Mouse (Mus musculus) kidney, postnatal 0 days (tissue): Measurements from ENCODE around the gene Lpar5. TPM values are rescaled to one million over a fixed set of nuclear protein-coding genes. Genes with fewer than 3 reads are reported as not detected.

Source experiments
- ATAC-seq: fragments of 200-750 bp; cut with Nextera tagmentation; replicated peaks from 2 replicates; pipeline ENCODE4 v1.8.0; 2017; ENCODE audit warnings: low read depth, moderate number of reproducible peaks, moderate TSS enrichment, moderate library complexity; ENCODE audit not compliant: low FRiP score
- DNase-seq: peaks from one replicate; pipeline ENCODE4 v3.0.0-alpha.2; 2016; ENCODE audit warnings: low spot score
- H3K27ac ChIP-seq: fragments of 300-500 bp; sonication (generic); 2 replicates; pipeline ENCODE4 v1.5.1; 2014; ENCODE audit warnings: mild to moderate bottlenecking
- H3K27me3 ChIP-seq: fragments of 300-500 bp; sonication (generic); 2 replicates; pipeline ENCODE4 v1.6.1; 2014; ENCODE audit warnings: low read length, mixed read lengths; ENCODE audit not compliant: insufficient read depth
- H3K36me3 ChIP-seq: fragments of 300-500 bp; sonication (generic); 2 replicates; pipeline ENCODE4 v1.6.1; 2014; ENCODE audit warnings: low read length, mixed read lengths; ENCODE audit not compliant: insufficient read depth
- H3K4me1 ChIP-seq: fragments of 300-500 bp; sonication (generic); replicated peaks from 2 replicates; pipeline ENCODE4 v1.6.1; 2014; ENCODE audit warnings: antibody characterized with exemption, low read length, mixed read lengths; ENCODE audit not compliant: insufficient read depth
- H3K4me2 ChIP-seq: fragments of 300-500 bp; sonication (generic); 2 replicates; pipeline ENCODE4 v1.6.1; 2014; ENCODE audit warnings: mild to moderate bottlenecking, low read length, moderate library complexity, mixed read lengths
- H3K4me3 ChIP-seq: fragments of 300-500 bp; sonication (generic); replicated peaks from 2 replicates; pipeline ENCODE4 v1.5.1; 2014; ENCODE audit warnings: low read depth, low read length
- H3K9ac ChIP-seq: fragments of 300-500 bp; sonication (generic); 2 replicates; pipeline ENCODE4 v1.6.1; 2014; ENCODE audit warnings: low read depth, low read length
- H3K9me3 ChIP-seq: fragments of 300-500 bp; sonication (generic); replicated peaks from 2 replicates; pipeline ENCODE4 v1.6.1; 2016; ENCODE audit warnings: low read length, inconsistent platforms, mixed read lengths
- CTCF ChIP-seq: IDR thresholded peaks from 2 replicates; pipeline ENCODE4 v1.5.1; 2016; ENCODE audit warnings: antibody characterized with exemption, low read depth, mild to moderate bottlenecking, moderate library complexity
- WGBS: fragments of 180-500 bp; shearing (Covaris S2); extraction: QIAGEN DNeasy Blood & Tissue Kit; methylation state at CpG from one replicate; pipeline ENCODE4 v1.1.7; 2014; 5-methylcytosine and 5-hydroxymethylcytosine counted together
- polyA plus RNA-seq: library from polyadenylated mRNA; unstranded; fragments of >200 nt; fragmentation: Nextera tagmentation; extraction: Ambion mirVana; gene quantifications from 2 replicates; pipeline ENCODE4 v1.2.1, GENCODE M21; 2015

Lpar5 gene
- polyA plus RNA-seq, 1 experiment from 2014 or later: 0.30 TPM

DNA sequence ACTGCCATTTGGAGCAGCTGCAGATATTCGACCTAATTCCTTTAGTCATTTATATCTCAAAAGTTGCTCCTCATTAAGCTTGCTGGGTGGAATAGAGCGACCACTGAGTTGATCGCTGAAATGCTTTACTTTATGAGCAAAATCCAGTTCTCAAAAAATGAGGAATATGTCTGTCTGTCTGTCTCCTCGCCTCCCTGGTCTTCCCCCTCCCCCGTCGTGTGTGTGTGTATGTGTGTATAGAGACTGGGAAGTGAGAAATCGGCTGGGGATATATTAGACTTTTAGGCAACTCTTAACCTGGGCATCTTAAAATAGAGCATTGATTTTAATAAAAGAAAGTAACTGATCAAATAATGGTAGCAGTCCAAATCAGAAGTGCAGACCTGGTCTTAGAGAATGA is 27.5 kb upstream of the Lpar5 start:
- Histone ChIP-seq H3K4me2 (peak overlapping the region; percentile 75), H3K36me3 (peaks cover 23% of the 10 kb centered on the region)
- WGBS: 18% methylated on average over 7 of the region's 7 CpGs

DNA sequence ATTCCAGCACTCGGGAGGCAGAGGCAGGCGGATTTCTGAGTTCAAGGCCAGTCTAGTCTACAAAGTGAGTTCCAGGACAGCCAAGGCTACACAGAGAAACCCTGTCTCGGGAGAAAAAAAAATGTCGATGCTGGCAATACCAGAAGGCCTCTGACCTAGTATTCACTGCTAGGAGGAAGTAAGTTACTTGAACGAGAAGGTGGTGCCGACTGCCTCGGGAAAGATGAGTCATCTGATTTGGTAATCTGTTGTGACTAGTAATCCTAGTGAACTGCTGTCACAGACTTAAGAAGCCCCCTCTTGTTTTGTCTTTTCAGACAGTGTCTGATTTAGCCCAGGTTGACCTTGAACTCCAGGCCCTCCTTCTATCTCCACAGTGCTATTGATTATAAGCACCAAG is 26.7 kb upstream of the Lpar5 start:
- Histone ChIP-seq H3K4me2 (no peak overlapping the region), H3K9me3 (no peaks in the 10 kb centered on the region), H3K4me1 (peaks cover 12% of the 10 kb centered on the region; the same call in 1 of the 2 replicates), H3K4me3 (no peak overlapping the region), H3K27ac (no peak overlapping the region), H3K27me3 (no peaks in the 10 kb centered on the region), H3K36me3 (peaks cover 15% of the 10 kb centered on the region), H3K9ac (no peak overlapping the region)
- no peak for DNase-seq
- ATAC-seq: no peak
- WGBS: 74% methylated on average over 7 of the region's 7 CpGs
- no peak for TF ChIP-seq CTCF

More for the DNA sequence above, 27.5 kb upstream of the Lpar5 start:
- ATAC-seq (no peak), DNase-seq (no peak)
- Histone ChIP-seq H3K9ac (peak overlapping the region; percentile 80), H3K4me3 (peak overlapping the region; percentile 78), H3K27me3 (no peaks in the 10 kb centered on the region), H3K27ac (peak overlapping the region; percentile 67), H3K9me3 (no peaks in the 10 kb centered on the region), H3K4me1 (peaks cover 12% of the 10 kb centered on the region; the same call in 1 of the 2 replicates)
- no peak for TF ChIP-seq CTCF

DNA sequence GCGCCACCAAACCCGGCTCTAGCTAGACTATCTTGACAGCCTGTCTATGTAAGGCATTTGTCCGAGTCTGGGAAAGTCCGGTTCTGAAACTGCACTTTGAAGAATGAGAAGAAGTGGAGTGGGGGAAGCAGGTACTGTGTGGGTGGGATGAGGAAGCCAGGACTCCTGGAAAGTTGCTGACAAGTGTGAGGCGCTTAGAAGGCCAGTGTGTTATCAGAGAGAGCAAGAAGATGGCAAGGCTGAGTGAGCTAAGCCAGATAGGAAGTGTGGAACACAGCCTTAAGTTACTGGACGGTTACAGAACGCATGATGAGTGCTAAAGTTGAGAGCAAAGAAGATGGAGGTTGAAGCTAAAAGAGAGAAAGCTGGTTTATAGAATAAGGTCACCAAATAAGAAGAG is 25.6 kb upstream of the Lpar5 start:
- DNase-seq (no peak), ATAC-seq (no peak)
- WGBS: 93% methylated on average over 7 of the region's 7 CpGs
- H3K27me3 ChIP-seq: no peaks in the 10 kb centered on the region
- no peaks in the 10 kb centered on the region for H3K9me3 ChIP-seq
- no peak overlapping the region for H3K4me3 ChIP-seq
- 0 out of 2 replicates have a peak overlapping the region, but pooled peaks have one; percentile 8 for H3K9ac ChIP-seq
- H3K4me1 ChIP-seq: peaks cover 12% of the 10 kb centered on the region; the same call in 1 of the 2 replicates
- no peak overlapping the region for H3K4me2 ChIP-seq
- TF ChIP-seq CTCF: no peak
- H3K36me3 ChIP-seq: peaks cover 15% of the 10 kb centered on the region
- no peak overlapping the region for H3K27ac ChIP-seq

DNA sequence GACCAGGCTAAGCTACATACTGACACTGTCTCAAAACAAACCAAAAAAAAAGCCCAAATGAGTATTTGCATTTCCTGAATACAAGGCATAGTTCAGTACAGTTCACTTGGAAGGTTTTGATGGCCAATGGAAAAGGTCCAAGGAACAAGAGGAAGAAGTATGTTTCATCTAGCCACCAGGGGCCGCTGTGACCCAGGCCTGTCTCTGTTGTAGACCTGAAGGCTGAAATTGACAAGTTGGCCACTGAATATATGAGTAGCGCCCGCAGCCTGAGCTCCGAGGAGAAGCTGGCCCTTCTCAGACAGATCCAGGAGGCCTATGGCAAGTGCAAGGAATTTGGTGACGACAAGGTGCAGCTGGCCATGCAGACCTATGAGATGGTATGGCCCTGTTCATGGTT is 21.0 kb upstream of the Lpar5 start:
- peak; percentile 95 for TF ChIP-seq CTCF
- DNase-seq (peak; percentile 95), ATAC-seq (peak; percentile 65)
- Histone ChIP-seq H3K27me3 (no peaks in the 10 kb centered on the region), H3K27ac (no peak overlapping the region), H3K36me3 (peaks cover 37% of the 10 kb centered on the region), H3K9me3 (no peaks in the 10 kb centered on the region), H3K4me2 (no peak overlapping the region), H3K4me1 (no peaks in the 10 kb centered on the region), H3K9ac (no peak overlapping the region), H3K4me3 (no peak overlapping the region)
- 25% methylated on average over 5 of the region's 5 CpGs for WGBS

DNA sequence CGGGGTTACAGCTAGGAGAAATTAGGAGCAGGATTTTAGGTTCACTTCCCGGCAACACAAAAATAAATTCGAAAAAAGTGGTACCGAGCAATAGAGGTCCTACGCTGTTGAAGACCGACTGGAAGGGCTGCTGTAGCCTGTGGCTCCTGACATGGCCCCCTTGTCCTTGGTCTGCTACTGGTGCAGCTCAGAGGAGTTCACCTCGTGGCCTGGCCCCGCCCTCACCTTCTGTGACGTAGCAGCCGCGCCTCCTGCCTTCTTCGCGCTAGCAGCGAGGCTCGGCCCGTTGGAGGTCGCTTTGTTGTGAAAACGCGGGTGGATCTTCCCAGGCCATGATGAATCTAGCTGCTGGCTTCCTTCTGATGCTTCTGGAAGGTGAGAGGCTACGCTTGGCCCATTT is 18.0 kb upstream of the Lpar5 start, which contains the start of gene Acrbp:
Gene Acrbp, plus strand, starts transcription at position 12 of the 400 bp plus-strand sequence.
- Histone ChIP-seq H3K27me3 (no peaks in the 10 kb centered on the region), H3K4me1 (no peaks in the 10 kb centered on the region), H3K36me3 (peaks cover 42% of the 10 kb centered on the region), H3K9ac (no peak within 1 kb of the TSS), H3K9me3 (no peaks in the 10 kb centered on the region), H3K27ac (no peak within 1 kb of the TSS), H3K4me3 (no peak within 1 kb of the TSS), H3K4me2 (no peak within 1 kb of the TSS)
- ATAC-seq (no peak), DNase-seq (no peak)
- TF ChIP-seq CTCF: no peak
- 48% methylated on average over 20 of the region's 20 CpGs for WGBS

DNA sequence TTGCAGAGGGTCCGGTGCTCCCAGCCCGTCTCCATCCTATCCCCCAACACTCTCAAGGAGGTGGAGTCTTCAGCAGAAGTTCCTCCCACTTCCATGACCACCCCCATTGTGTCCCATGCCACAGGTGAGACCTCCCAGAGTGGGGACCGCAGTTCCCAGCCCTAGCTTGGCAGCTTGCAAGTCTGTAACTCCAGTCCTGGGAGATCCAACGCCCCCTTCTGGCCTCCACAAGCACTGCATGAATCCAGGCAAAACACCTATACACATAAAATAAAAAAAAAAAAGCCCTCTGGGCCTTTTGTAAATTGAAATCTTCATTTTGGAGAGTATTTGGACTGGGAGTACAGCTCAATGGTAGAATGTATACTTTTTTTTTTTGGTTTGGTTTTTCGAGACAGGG is 16.5 kb upstream of the Lpar5 start:
- Histone ChIP-seq H3K27ac (no peak overlapping the region), H3K9ac (no peak overlapping the region), H3K4me1 (no peaks in the 10 kb centered on the region), H3K4me3 (no peak overlapping the region), H3K36me3 (peaks cover 39% of the 10 kb centered on the region), H3K27me3 (no peaks in the 10 kb centered on the region), H3K9me3 (no peaks in the 10 kb centered on the region), H3K4me2 (no peak overlapping the region)
- ATAC-seq: no peak
- no peak for DNase-seq
- 69% methylated on average over 5 of the region's 5 CpGs for WGBS
- TF ChIP-seq CTCF: peak; percentile 47

DNA sequence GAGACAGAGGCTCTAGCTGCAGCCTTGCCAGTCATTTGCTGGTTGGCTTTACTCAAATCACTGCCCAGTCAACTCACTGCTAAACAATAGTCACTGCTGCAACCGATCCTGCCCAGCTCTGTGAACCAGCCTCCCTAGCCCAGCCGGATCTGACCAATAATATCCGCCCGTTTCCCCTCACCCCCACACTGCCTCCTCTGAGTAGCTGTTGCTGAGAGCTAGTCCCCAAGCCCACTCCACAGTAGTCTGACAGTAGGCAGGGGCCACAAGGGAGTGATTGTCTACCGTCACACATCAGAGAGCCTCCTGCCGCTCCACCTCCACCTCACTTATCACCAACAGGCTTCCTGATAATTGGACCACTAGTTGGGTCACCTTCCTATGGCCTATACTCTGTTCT is 6.2 kb upstream of the Lpar5 start:
- Histone ChIP-seq H3K9ac (no peak overlapping the region), H3K27me3 (no peaks in the 10 kb centered on the region), H3K27ac (no peak overlapping the region; the same call in 1 of the 2 replicates), H3K36me3 (no peaks in the 10 kb centered on the region), H3K4me2 (no peak overlapping the region), H3K9me3 (no peaks in the 10 kb centered on the region), H3K4me3 (no peak overlapping the region), H3K4me1 (0 out of 2 replicates have a peak, but pooled peaks cover 5% of the 10 kb centered on the region)
- peak; percentile 67 for ATAC-seq
- peak; percentile 67 for DNase-seq
- WGBS: 30% methylated on average over 6 of the region's 6 CpGs
- TF ChIP-seq CTCF: no peak
